ENCODE assay signal across 7 mouse cellular contexts in genomic region chr14:59555928-59556531, GRCm38 (mm10). TPM values are rescaled to one million over a fixed set of nuclear protein-coding genes. Genes with fewer than 3 reads are reported as not detected.
DNase-seq lines count a peak whose midpoint lies in the region; ATAC-seq lines count a peak whose summit lies in the region.

No protein-coding gene starts in this region.

- H3K4me2 ChIP-seq in intestine, embryonic 15.5 days (replicated peaks), result peak overlapping the region; percentile 33; the same call in 1 of the 2 replicates
- no peak overlapping the region for H3K4me2 ChIP-seq in midbrain, embryonic 12.5 days (replicated peaks)

- peak; percentile 77 to 78 for DNase-seq in adrenal gland, adult 18-20 months (ENCODE audit: low spot score in 2 of 2)
- peak; percentile 53 to 64 for DNase-seq in cerebellum, postnatal 36 days
- peak; percentile 76 for DNase-seq in gastrocnemius, postnatal 10 days
- peak; percentile 76 to 78 for DNase-seq in left cerebral cortex, postnatal 10 days (ENCODE audit: extremely low spot score in 1 of 2, low spot score in 2 of 2)
- DNase-seq in skeletal muscle tissue, adult 2 months (ENCODE audit: low read depth, low spot score), result peak; percentile 55

- 45% methylated on average over 13 of the region's 13 CpGs for WGBS in intestine, embryonic 15.5 days
- WGBS in midbrain, embryonic 12.5 days, result 64% methylated on average over 13 of the region's 13 CpGs

- H3K27me3 ChIP-seq in intestine, embryonic 15.5 days (replicated peaks), result no peaks in the 10 kb centered on the region
- no peaks in the 10 kb centered on the region for H3K27me3 ChIP-seq in midbrain, embryonic 12.5 days

- H3K4me3 ChIP-seq in intestine, embryonic 15.5 days (replicated peaks), result no peak overlapping the region
- H3K4me3 ChIP-seq in midbrain, embryonic 12.5 days, result no peak overlapping the region

- no peak overlapping the region for H3K9ac ChIP-seq in intestine, embryonic 15.5 days
- no peak overlapping the region for H3K9ac ChIP-seq in midbrain, embryonic 12.5 days (replicated peaks)

- no peaks in the 10 kb centered on the region for H3K4me1 ChIP-seq in intestine, embryonic 15.5 days (replicated peaks)
- no peaks in the 10 kb centered on the region; the same call in 1 of the 2 replicates for H3K4me1 ChIP-seq in midbrain, embryonic 12.5 days

- no peaks in the 10 kb centered on the region for H3K36me3 ChIP-seq in intestine, embryonic 15.5 days
- no peaks in the 10 kb centered on the region for H3K36me3 ChIP-seq in midbrain, embryonic 12.5 days

- H3K27ac ChIP-seq in intestine, embryonic 15.5 days, result no peak overlapping the region
- H3K27ac ChIP-seq in midbrain, embryonic 12.5 days (replicated peaks), result no peak overlapping the region

- intact Hi-C loops in left cerebral cortex, postnatal 10 days (cut with DNase I), result loop anchor here (5.0 to 10.0 kb wide), 5 partner anchors 89 to 401 kb away; no protein-coding TSS in a partner anchor

- peak; percentile 26; the same call in 1 of the 2 replicates for ATAC-seq in intestine, embryonic 15.5 days
- ATAC-seq in midbrain, embryonic 12.5 days (ENCODE audit: low FRiP score, low read depth), result 0 out of 2 replicates have a peak, but pooled peaks have one; percentile 23

- H3K9me3 ChIP-seq in intestine, embryonic 15.5 days, result no peaks in the 10 kb centered on the region
- no peaks in the 10 kb centered on the region for H3K9me3 ChIP-seq in midbrain, embryonic 12.5 days

RNA-seq across cellular contexts. Expression of gene Cdadc1, which starts 41.7 kb away (rescaled TPM):
- 10 to 100 TPM; 64.6 to 76.2 TPM for total RNA-seq in adrenal gland, adult 18-20 months (2021)
- total RNA-seq in gastrocnemius, postnatal 10 days (2021), result 10 to 100 TPM; 19.4 to 25.5 TPM
- polyA plus RNA-seq in intestine, embryonic 15.5 days (2015; fragmentation: Nextera tagmentation; extraction: Ambion mirVana), result 31.0 and 31.4 TPM in 2 replicates
- total RNA-seq in left cerebral cortex, postnatal 10 days (2021), result 10 to 100 TPM; 39.3 to 49.8 TPM
- 33.1 and 36.0 TPM in 2 replicates for polyA plus RNA-seq in midbrain, embryonic 12.5 days (2016; fragmentation: Nextera tagmentation; extraction: Ambion mirVana)
